Mouse (Mus musculus) bone marrow macrophage, adult 2 months (primary cell): ENCODE measurements around the gene Rimbp2.

ENCODE experiments used
- CTCF ChIP-seq: IDR thresholded peaks from 2 replicates; pipeline ENCODE4 v1.5.1; 2012; ENCODE audit warnings: low read depth, mild to moderate bottlenecking, low read length, moderate library complexity
- POLR2A ChIP-seq: IDR thresholded peaks from 2 replicates; pipeline ENCODE4 v1.6.1; 2012; ENCODE audit warnings: mild to moderate bottlenecking, low read depth, low read length, borderline replicate concordance

- no peak for TF ChIP-seq CTCF
- TF ChIP-seq POLR2A = no peak
Measured at GRCm38 (mm10) chr5:128846433-128847040, 106.7 kb downstream of the Rimbp2 start.
